Mouse (Mus musculus): Measurements from ENCODE around the gene Cyb5d2.
"Not testable (repeated sequence)": the region's sequence is repeated elsewhere in the genome, so short reads cannot be mapped to it uniquely, and the experiment has no call there.

Gene Cyb5d2

GRCm38 (mm10) chr11:72772611-72773010 is 23.3 kb downstream of the Cyb5d2 start:
- not testable (repeated sequence) for DNase-seq (ENCODE audit: low spot score in 2 of 2)

- no peak for DNase-seq (ENCODE audit: low spot score in 2 of 2)
Observed at GRCm38 (mm10) chr11:72771461-72771860, 24.5 kb downstream of the Cyb5d2 start.

GRCm38 (mm10) chr11:72770816-72771215 is 25.1 kb downstream of the Cyb5d2 start:
- no peak for DNase-seq (ENCODE audit: low spot score in 2 of 2)

GRCm38 (mm10) chr11:72770324-72770723 is 25.6 kb downstream of the Cyb5d2 start:
- no peak for DNase-seq (ENCODE audit: low spot score in 2 of 2)

GRCm38 (mm10) chr11:72769061-72769460 is 26.9 kb downstream of the Cyb5d2 start:
- no peak for DNase-seq (ENCODE audit: low spot score in 2 of 2)

- DNase-seq (ENCODE audit: low spot score in 2 of 2) = no peak
Observed at GRCm38 (mm10) chr11:72767716-72768115, 28.2 kb downstream of the Cyb5d2 start.

- no peak for DNase-seq (ENCODE audit: low spot score in 2 of 2)
Observed at GRCm38 (mm10) chr11:72764270-72764669, 31.7 kb downstream of the Cyb5d2 start.

- no peak for DNase-seq (ENCODE audit: low spot score in 2 of 2)
Observed at GRCm38 (mm10) chr11:72760781-72761180, 35.2 kb downstream of the Cyb5d2 start.

GRCm38 (mm10) chr11:72759581-72759980 is 36.4 kb downstream of the Cyb5d2 start:
- DNase-seq (ENCODE audit: low spot score in 2 of 2) = no peak

GRCm38 (mm10) chr11:72758316-72758715 is 37.6 kb downstream of the Cyb5d2 start:
- DNase-seq (ENCODE audit: low spot score in 2 of 2) = no peak

- DNase-seq (ENCODE audit: low spot score in 2 of 2) = no peak
Observed at GRCm38 (mm10) chr11:72751956-72752355, 44.0 kb downstream of the Cyb5d2 start.

GRCm38 (mm10) chr11:72739048-72739447 is 56.9 kb downstream of the Cyb5d2 start:
- no peak for DNase-seq (ENCODE audit: low spot score in 2 of 2)

GRCm38 (mm10) chr11:72737517-72737916 is 58.4 kb downstream of the Cyb5d2 start:
- DNase-seq (ENCODE audit: low spot score in 2 of 2) = peak in 1 of 2 experiments; percentile 31

- no peak for DNase-seq (ENCODE audit: low spot score in 2 of 2)
Observed at GRCm38 (mm10) chr11:72736320-72736719, 59.6 kb downstream of the Cyb5d2 start.

- DNase-seq (ENCODE audit: low spot score in 2 of 2) = no peak
Observed at GRCm38 (mm10) chr11:72735519-72735860, 60.5 kb downstream of the Cyb5d2 start.

GRCm38 (mm10) chr11:72734840-72735518 is 61.0 kb downstream of the Cyb5d2 start:
- no peak for DNase-seq (ENCODE audit: low spot score in 2 of 2)

- DNase-seq (ENCODE audit: low spot score in 2 of 2) = no peak
Observed at GRCm38 (mm10) chr11:72733736-72734135, 62.2 kb downstream of the Cyb5d2 start.
